Mouse (Mus musculus): ENCODE measurements around the gene Rtp1. TPM values are rescaled to one million over a fixed set of nuclear protein-coding genes. Genes with fewer than 3 reads are reported as not detected.

The Rtp1 gene
- polyA plus RNA-seq, 1 experiment from 2014 or later = not detected

- WGBS = 69% methylated on average over 6 of the region's 6 CpGs
- ATAC-seq (replicated peaks; ENCODE audit: extremely low read depth, insufficient read depth, low FRiP score) = no peak
- H3K4me2 ChIP-seq (ENCODE audit: low read depth, low read length) = no peak overlapping the region
- no peak overlapping the region for H3K9ac ChIP-seq (ENCODE audit: low read length)
- no peak overlapping the region for H3K27ac ChIP-seq (ENCODE audit: low read length)
- H3K36me3 ChIP-seq (ENCODE audit: control insufficient read depth, insufficient read depth) = no peaks in the 10 kb centered on the region
- H3K4me1 ChIP-seq (ENCODE audit: control insufficient read depth, insufficient read depth, low read length) = no peaks in the 10 kb centered on the region
- H3K9me3 ChIP-seq (replicated peaks; ENCODE audit: control insufficient read depth, low read length) = no peaks in the 10 kb centered on the region
- H3K4me3 ChIP-seq (ENCODE audit: low read length) = no peak overlapping the region
- H3K27me3 ChIP-seq (ENCODE audit: control insufficient read depth, insufficient read depth, low read length) = no peaks in the 10 kb centered on the region
These were observed 42.6 kb downstream of the Rtp1 start for GRCm38 (mm10) chr16:23471551-23471950.

GRCm38 (mm10) chr16:23472046-23472445 is 43.1 kb downstream of the Rtp1 start:
- H3K4me2 ChIP-seq (ENCODE audit: low read depth, low read length) = no peak overlapping the region
- no peaks in the 10 kb centered on the region for H3K9me3 ChIP-seq (replicated peaks; ENCODE audit: control insufficient read depth, low read length)
- WGBS = 69% methylated on average over 3 of the region's 3 CpGs
- H3K9ac ChIP-seq (ENCODE audit: low read length) = no peak overlapping the region
- no peak overlapping the region for H3K4me3 ChIP-seq (ENCODE audit: low read length)
- no peak for ATAC-seq (replicated peaks; ENCODE audit: extremely low read depth, insufficient read depth, low FRiP score)
- H3K4me1 ChIP-seq (ENCODE audit: control insufficient read depth, insufficient read depth, low read length) = no peaks in the 10 kb centered on the region
- no peaks in the 10 kb centered on the region for H3K36me3 ChIP-seq (ENCODE audit: control insufficient read depth, insufficient read depth)
- no peaks in the 10 kb centered on the region for H3K27me3 ChIP-seq (ENCODE audit: control insufficient read depth, insufficient read depth, low read length)
- no peak overlapping the region for H3K27ac ChIP-seq (ENCODE audit: low read length)

- Histone ChIP-seq H3K27ac (ENCODE audit: low read length) (no peak overlapping the region), H3K4me1 (ENCODE audit: control insufficient read depth, insufficient read depth, low read length) (no peaks in the 10 kb centered on the region), H3K4me3 (ENCODE audit: low read length) (no peak overlapping the region), H3K27me3 (ENCODE audit: control insufficient read depth, insufficient read depth, low read length) (no peaks in the 10 kb centered on the region), H3K36me3 (ENCODE audit: control insufficient read depth, insufficient read depth) (no peaks in the 10 kb centered on the region), H3K9me3 (replicated peaks; ENCODE audit: control insufficient read depth, low read length) (no peaks in the 10 kb centered on the region), H3K9ac (ENCODE audit: low read length) (no peak overlapping the region), H3K4me2 (ENCODE audit: low read depth, low read length) (no peak overlapping the region)
- ATAC-seq (replicated peaks; ENCODE audit: extremely low read depth, insufficient read depth, low FRiP score) = no peak
- WGBS = 81% methylated on average over 4 of the region's 4 CpGs
These were observed 46.7 kb downstream of the Rtp1 start for GRCm38 (mm10) chr16:23475651-23476050.

- no peaks in the 10 kb centered on the region for H3K4me1 ChIP-seq (ENCODE audit: control insufficient read depth, insufficient read depth, low read length)
- H3K9me3 ChIP-seq (replicated peaks; ENCODE audit: control insufficient read depth, low read length) = no peaks in the 10 kb centered on the region
- no peak for ATAC-seq (replicated peaks; ENCODE audit: extremely low read depth, insufficient read depth, low FRiP score)
- no peak overlapping the region for H3K4me3 ChIP-seq (ENCODE audit: low read length)
- no peak overlapping the region for H3K27ac ChIP-seq (ENCODE audit: low read length)
- no peak overlapping the region for H3K9ac ChIP-seq (ENCODE audit: low read length)
- no peaks in the 10 kb centered on the region for H3K27me3 ChIP-seq (ENCODE audit: control insufficient read depth, insufficient read depth, low read length)
- no peaks in the 10 kb centered on the region for H3K36me3 ChIP-seq (ENCODE audit: control insufficient read depth, insufficient read depth)
- H3K4me2 ChIP-seq (ENCODE audit: low read depth, low read length) = no peak overlapping the region
These were observed 47.7 kb downstream of the Rtp1 start for GRCm38 (mm10) chr16:23476598-23476997.

GRCm38 (mm10) chr16:23479872-23480603 is 51.1 kb downstream of the Rtp1 start:
- Histone ChIP-seq H3K27ac (ENCODE audit: low read length) (no peak overlapping the region), H3K4me1 (ENCODE audit: control insufficient read depth, insufficient read depth, low read length) (no peaks in the 10 kb centered on the region), H3K27me3 (ENCODE audit: control insufficient read depth, insufficient read depth, low read length) (no peaks in the 10 kb centered on the region), H3K36me3 (ENCODE audit: control insufficient read depth, insufficient read depth) (no peaks in the 10 kb centered on the region), H3K4me2 (ENCODE audit: low read depth, low read length) (no peak overlapping the region), H3K4me3 (ENCODE audit: low read length) (no peak overlapping the region), H3K9me3 (replicated peaks; ENCODE audit: control insufficient read depth, low read length) (no peaks in the 10 kb centered on the region), H3K9ac (ENCODE audit: low read length) (no peak overlapping the region)
- WGBS = 72% methylated on average over 7 of the region's 7 CpGs
- ATAC-seq (replicated peaks; ENCODE audit: extremely low read depth, insufficient read depth, low FRiP score) = no peak

- Histone ChIP-seq H3K36me3 (ENCODE audit: control insufficient read depth, insufficient read depth) (peaks cover under 1% of the 10 kb centered on the region; the same call in 1 of the 2 replicates), H3K9me3 (replicated peaks; ENCODE audit: control insufficient read depth, low read length) (no peaks in the 10 kb centered on the region), H3K4me2 (ENCODE audit: low read depth, low read length) (no peak overlapping the region), H3K4me1 (ENCODE audit: control insufficient read depth, insufficient read depth, low read length) (no peaks in the 10 kb centered on the region), H3K27ac (ENCODE audit: low read length) (no peak overlapping the region), H3K27me3 (ENCODE audit: control insufficient read depth, insufficient read depth, low read length) (no peaks in the 10 kb centered on the region), H3K4me3 (ENCODE audit: low read length) (no peak overlapping the region), H3K9ac (ENCODE audit: low read length) (no peak overlapping the region)
- 90% methylated on average over 3 of the region's 3 CpGs for WGBS
- no peak for ATAC-seq (replicated peaks; ENCODE audit: extremely low read depth, insufficient read depth, low FRiP score)
These were observed 53.3 kb downstream of the Rtp1 start for GRCm38 (mm10) chr16:23482218-23482617.

- ATAC-seq (replicated peaks; ENCODE audit: extremely low read depth, insufficient read depth, low FRiP score) = no peak
- no peaks in the 10 kb centered on the region for H3K9me3 ChIP-seq (replicated peaks; ENCODE audit: control insufficient read depth, low read length)
- no peaks in the 10 kb centered on the region for H3K4me1 ChIP-seq (ENCODE audit: control insufficient read depth, insufficient read depth, low read length)
- no peaks in the 10 kb centered on the region for H3K27me3 ChIP-seq (ENCODE audit: control insufficient read depth, insufficient read depth, low read length)
- peaks cover 5% of the 10 kb centered on the region; the same call in 1 of the 2 replicates for H3K36me3 ChIP-seq (ENCODE audit: control insufficient read depth, insufficient read depth)
- H3K4me3 ChIP-seq (ENCODE audit: low read length) = no peak overlapping the region
- no peak overlapping the region for H3K4me2 ChIP-seq (ENCODE audit: low read depth, low read length)
- no peak overlapping the region for H3K27ac ChIP-seq (ENCODE audit: low read length)
- WGBS = 90% methylated on average over 12 of the region's 12 CpGs
- H3K9ac ChIP-seq (ENCODE audit: low read length) = no peak overlapping the region
These were observed 53.9 kb downstream of the Rtp1 start for GRCm38 (mm10) chr16:23482846-23483245.

GRCm38 (mm10) chr16:23483292-23483691 is 54.4 kb downstream of the Rtp1 start:
- H3K9me3 ChIP-seq (replicated peaks; ENCODE audit: control insufficient read depth, low read length) = no peaks in the 10 kb centered on the region
- no peaks in the 10 kb centered on the region for H3K27me3 ChIP-seq (ENCODE audit: control insufficient read depth, insufficient read depth, low read length)
- H3K9ac ChIP-seq (ENCODE audit: low read length) = no peak overlapping the region
- no peak overlapping the region for H3K4me3 ChIP-seq (ENCODE audit: low read length)
- no peak overlapping the region for H3K4me2 ChIP-seq (ENCODE audit: low read depth, low read length)
- no peak for ATAC-seq (replicated peaks; ENCODE audit: extremely low read depth, insufficient read depth, low FRiP score)
- WGBS = 69% methylated on average over 10 of the region's 10 CpGs
- no peaks in the 10 kb centered on the region for H3K4me1 ChIP-seq (ENCODE audit: control insufficient read depth, insufficient read depth, low read length)
- H3K27ac ChIP-seq (ENCODE audit: low read length) = no peak overlapping the region
- peaks cover 5% of the 10 kb centered on the region; the same call in 1 of the 2 replicates for H3K36me3 ChIP-seq (ENCODE audit: control insufficient read depth, insufficient read depth)

Data from heart, embryonic 16.5 days (tissue).